In the genomic region with DNA sequence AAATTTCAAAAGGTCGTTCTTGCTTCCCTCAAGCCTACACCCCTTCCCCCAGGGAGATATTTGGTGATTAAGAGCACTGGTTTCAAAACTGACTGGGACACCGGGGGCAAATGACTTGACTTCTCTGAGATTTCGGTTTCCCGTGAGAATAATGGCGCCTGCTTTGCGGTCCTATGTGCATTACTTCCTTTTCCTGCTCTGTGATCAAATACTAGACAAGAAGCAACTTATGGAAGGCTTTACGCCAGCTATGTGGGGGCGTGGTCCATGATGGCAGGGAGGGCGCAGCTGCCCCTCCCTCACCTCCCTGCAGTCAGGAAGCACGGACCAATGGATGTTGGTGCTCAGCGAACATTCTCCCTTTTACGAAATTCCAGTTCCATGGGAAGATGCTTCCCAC, we compare ENCODE assay signal across 8 mouse cellular contexts. TPM values are rescaled to one million over a fixed set of nuclear protein-coding genes. Genes with fewer than 3 reads are reported as not detected.
DNase-seq lines count a peak whose midpoint lies in the region; ATAC-seq and TF ChIP-seq lines count a peak whose summit lies in the region.
"Had no signal": no experiment of that assay in that cellular context is flagged by ENCODE, and none has a peak within 500 bp of the region (broad histone marks: within the 10 kb centered on the region; RNA-seq: fewer than 3 reads in every experiment).

No protein-coding gene starts in this region.

- H3K9ac ChIP-seq in liver, embryonic 11.5 days (ENCODE audit: low read depth, low read length), result no peak overlapping the region
- H3K9ac ChIP-seq in intestine, postnatal 0 days (ENCODE audit: low read depth, low read length), result no peak overlapping the region
- no peak overlapping the region for H3K9ac ChIP-seq in neural tube, embryonic 15.5 days (replicated peaks)

- H3K27ac ChIP-seq in liver, embryonic 11.5 days (ENCODE audit: low read depth, low read length), result no peak overlapping the region
- no peak overlapping the region for H3K27ac ChIP-seq in intestine, postnatal 0 days (ENCODE audit: low read depth, low read length)
- H3K27ac ChIP-seq in neural tube, embryonic 15.5 days (replicated peaks), result no peak overlapping the region

- H3K4me3 ChIP-seq in liver, embryonic 11.5 days (ENCODE audit: low read depth, low read length), result peak overlapping the region; percentile 30
- H3K4me3 ChIP-seq in intestine, postnatal 0 days (ENCODE audit: low read depth, low read length), result no peak overlapping the region
- 0 out of 2 replicates have a peak overlapping the region, but pooled peaks have one; percentile 5 for H3K4me3 ChIP-seq in neural tube, embryonic 15.5 days (replicated peaks)

- no peak for ATAC-seq in liver, embryonic 11.5 days (replicated peaks; ENCODE audit: low FRiP score)
- ATAC-seq in common myeloid progenitor, adult 5-6 weeks (replicated peaks; ENCODE audit: low read depth, poor library complexity, severe bottlenecking), result 0 out of 2 replicates have a peak, but pooled peaks have one; percentile 20
- no peak for ATAC-seq in intestine, postnatal 0 days
- ATAC-seq in neural tube, embryonic 15.5 days (ENCODE audit: low FRiP score), result no peak

- H3K4me1 ChIP-seq in liver, embryonic 11.5 days (replicated peaks; ENCODE audit: control insufficient read depth, insufficient read depth, low read length), result 0 out of 2 replicates have a peak, but pooled peaks cover 3% of the 10 kb centered on the region
- H3K4me1 ChIP-seq in intestine, postnatal 0 days (replicated peaks; ENCODE audit: control insufficient read depth, insufficient read depth, low read length), result no peaks in the 10 kb centered on the region
- 0 out of 2 replicates have a peak, but pooled peaks cover 3% of the 10 kb centered on the region for H3K4me1 ChIP-seq in neural tube, embryonic 15.5 days

- no peaks in the 10 kb centered on the region for H3K27me3 ChIP-seq in liver, embryonic 11.5 days (replicated peaks; ENCODE audit: control insufficient read depth, insufficient read depth, low read length)
- H3K27me3 ChIP-seq in intestine, postnatal 0 days (replicated peaks; ENCODE audit: control insufficient read depth, insufficient read depth, low read length), result no peaks in the 10 kb centered on the region
- H3K27me3 ChIP-seq in neural tube, embryonic 15.5 days (replicated peaks), result 0 out of 2 replicates have a peak, but pooled peaks cover 2% of the 10 kb centered on the region

- no peaks in the 10 kb centered on the region for H3K36me3 ChIP-seq in liver, embryonic 11.5 days (ENCODE audit: control insufficient read depth, insufficient read depth, low read length)
- no peaks in the 10 kb centered on the region for H3K36me3 ChIP-seq in intestine, postnatal 0 days (ENCODE audit: control insufficient read depth, insufficient read depth)
- no peaks in the 10 kb centered on the region for H3K36me3 ChIP-seq in neural tube, embryonic 15.5 days

- no peaks in the 10 kb centered on the region for H3K9me3 ChIP-seq in liver, embryonic 11.5 days (ENCODE audit: control insufficient read depth, low read length)
- H3K9me3 ChIP-seq in intestine, postnatal 0 days (ENCODE audit: control insufficient read depth), result no peaks in the 10 kb centered on the region
- no peaks in the 10 kb centered on the region for H3K9me3 ChIP-seq in neural tube, embryonic 15.5 days (replicated peaks)

- H3K4me2 ChIP-seq in liver, embryonic 11.5 days, result peak overlapping the region; percentile 62
- H3K4me2 ChIP-seq in intestine, postnatal 0 days (replicated peaks; ENCODE audit: low read depth), result peak overlapping the region; percentile 25; the same call in 1 of the 2 replicates
- H3K4me2 ChIP-seq in neural tube, embryonic 15.5 days, result peak overlapping the region; percentile 38

- no peak for DNase-seq in liver, embryonic 11.5 days (ENCODE audit: low spot score)
- no peak for DNase-seq in liver
- DNase-seq in urinary bladder, postnatal 4 days (ENCODE audit: low spot score in 2 of 2), result no peak
- no peak for DNase-seq in embryo, embryonic 9.5 days (ENCODE audit: extremely low spot score)
- DNase-seq: cerebellum, adult 9-10 months had no signal

- WGBS in liver, embryonic 11.5 days, result 45% methylated on average over 12 of the region's 12 CpGs
- 71% methylated on average over 12 of the region's 12 CpGs for WGBS in intestine, postnatal 0 days
- 71% methylated on average over 12 of the region's 12 CpGs for WGBS in neural tube, embryonic 15.5 days

- no peak for TF ChIP-seq CTCF in intestine, postnatal 0 days (IDR thresholded peaks at IDR 0.05; ENCODE audit: low read depth)

RNA-seq across cellular contexts. Expression of gene Rps29, which starts 28.5 kb away (rescaled TPM):
- 1,745 and 1,937 TPM in 2 replicates for polyA plus RNA-seq in liver, embryonic 11.5 days (2014; fragmentation: Nextera tagmentation; extraction: Ambion mirVana)
- total RNA-seq in common myeloid progenitor, adult 5-6 weeks (2017), result 2,127 and 2,208 TPM in 2 replicates
- polyA plus RNA-seq in intestine, postnatal 0 days (2015; fragmentation: Nextera tagmentation; extraction: Ambion mirVana), result 1,572 and 1,602 TPM in 2 replicates
- 1,119 and 1,180 TPM in 2 replicates for polyA plus RNA-seq in neural tube, embryonic 15.5 days (2015; fragmentation: Nextera tagmentation; extraction: Ambion mirVana)

RNA-seq across cellular contexts. Expression of gene Lrr1, which starts 38.1 kb away (rescaled TPM):
- 28.5 and 33.5 TPM in 2 replicates for polyA plus RNA-seq in liver, embryonic 11.5 days (2014; fragmentation: Nextera tagmentation; extraction: Ambion mirVana)
- total RNA-seq in common myeloid progenitor, adult 5-6 weeks (2017), result 9.8 and 16.1 TPM in 2 replicates
- polyA plus RNA-seq in intestine, postnatal 0 days (2015; fragmentation: Nextera tagmentation; extraction: Ambion mirVana), result 3.5 and 5.5 TPM in 2 replicates
- 4.1 and 7.0 TPM in 2 replicates for polyA plus RNA-seq in neural tube, embryonic 15.5 days (2015; fragmentation: Nextera tagmentation; extraction: Ambion mirVana)

RNA-seq across cellular contexts. Expression of gene Rpl36al, which starts 53.4 kb away (rescaled TPM):
- 999 and 1,044 TPM in 2 replicates for polyA plus RNA-seq in liver, embryonic 11.5 days (2014; fragmentation: Nextera tagmentation; extraction: Ambion mirVana)
- total RNA-seq in common myeloid progenitor, adult 5-6 weeks (2017), result 891 and 1,224 TPM in 2 replicates
- 628 and 634 TPM in 2 replicates for polyA plus RNA-seq in intestine, postnatal 0 days (2015; fragmentation: Nextera tagmentation; extraction: Ambion mirVana)
- polyA plus RNA-seq in neural tube, embryonic 15.5 days (2015; fragmentation: Nextera tagmentation; extraction: Ambion mirVana), result 405 and 435 TPM in 2 replicates

RNA-seq across cellular contexts. Expression of gene Mgat2, which starts 53.5 kb away (rescaled TPM):
- polyA plus RNA-seq in liver, embryonic 11.5 days (2014; fragmentation: Nextera tagmentation; extraction: Ambion mirVana), result 44.9 and 50.7 TPM in 2 replicates
- 105 and 110 TPM in 2 replicates for total RNA-seq in common myeloid progenitor, adult 5-6 weeks (2017)
- polyA plus RNA-seq in intestine, postnatal 0 days (2015; fragmentation: Nextera tagmentation; extraction: Ambion mirVana), result 41.5 and 46.9 TPM in 2 replicates
- 40.7 and 42.8 TPM in 2 replicates for polyA plus RNA-seq in neural tube, embryonic 15.5 days (2015; fragmentation: Nextera tagmentation; extraction: Ambion mirVana)
